Mouse (Mus musculus) MEL (cell line): ENCODE results near the gene Armh4.

Experiments used
- JUND ChIP-seq: IDR thresholded peaks from 2 replicates; pipeline ENCODE4 v1.6.1; 2011; ENCODE audit warnings: low read depth, mild to moderate bottlenecking, improper control_type of control experiment, low read length
- MAX ChIP-seq: IDR thresholded peaks from 2 replicates; pipeline ENCODE4 v1.6.1; 2011; ENCODE audit warnings: low read length, improper control_type of control experiment
- POLR2A ChIP-seq, 2 experiments: IDR thresholded peaks; 2 replicates each; pipeline ENCODE4 v1.6.1; 2011 to 2012; ENCODE audit warnings: low read length in 2 of 2, mild to moderate bottlenecking in 2 of 2, control low read depth in 1 of 2, improper control_type of control experiment in 1 of 2, low read depth in 1 of 2, moderate library complexity in 1 of 2; ENCODE audit not compliant: control insufficient read depth in 1 of 2, insufficient read depth in 1 of 2, poor library complexity in 1 of 2
- USF2 ChIP-seq, 2 experiments: IDR thresholded peaks; 2 replicates each; pipeline ENCODE4 v1.6.1; 2011 to 2012; ENCODE audit warnings: improper control_type of control experiment in 2 of 2, low read length in 2 of 2, borderline replicate concordance in 1 of 2, inconsistent platforms in 1 of 2, low read depth in 1 of 2, mild to moderate bottlenecking in 1 of 2; ENCODE audit not compliant: insufficient read depth in 1 of 2
- ZNF384 ChIP-seq: IDR thresholded peaks from 2 replicates; pipeline ENCODE4 v1.6.1; 2012; ENCODE audit warnings: low read depth, mild to moderate bottlenecking, inconsistent platforms, low read length, improper control_type of control experiment

DNA sequence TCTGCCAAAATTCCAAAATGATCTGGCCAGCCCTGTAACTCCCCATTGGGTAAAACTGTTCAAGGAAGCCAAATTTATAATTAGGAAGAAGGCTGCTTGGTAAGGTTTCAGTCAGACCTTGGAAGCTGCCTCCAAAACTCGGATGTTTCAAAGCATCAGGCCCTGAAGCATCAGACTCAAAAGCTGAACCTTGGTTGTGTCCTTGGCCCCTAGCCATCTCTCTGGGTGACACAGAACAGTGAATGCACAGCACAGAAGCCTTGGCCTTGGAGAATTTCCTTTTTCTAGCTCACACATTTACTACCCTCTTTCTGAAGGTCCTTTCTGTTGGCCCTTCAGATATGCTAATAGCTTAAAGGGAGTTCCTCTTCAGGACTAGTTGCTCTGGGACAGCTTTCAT, 134.0 kb downstream of the Armh4 start:
- TF ChIP-seq MAX (no peak), POLR2A (IDR thresholded peaks at IDR 0.05; ENCODE audit: control insufficient read depth in 1 of 2, insufficient read depth in 1 of 2, low read depth in 1 of 2, low read length in 2 of 2, poor library complexity in 1 of 2) (no peak), USF2 (IDR thresholded peaks at IDR 0.05; ENCODE audit: borderline replicate concordance in 1 of 2, insufficient read depth in 1 of 2, low read depth in 1 of 2, low read length in 2 of 2) (no peak), ZNF384 (no peak), JUND (no peak)
